Mouse (Mus musculus) forebrain, embryonic 11.5 days (tissue): ENCODE results near the gene Ank3. TPM values are rescaled to one million over a fixed set of nuclear protein-coding genes. Genes with fewer than 3 reads are reported as not detected.

Experiments
- ATAC-seq: fragments of 200-750 bp; cut with Nextera tagmentation; replicated peaks from 2 replicates; pipeline ENCODE4 v1.8.0; 2017; ENCODE audit warnings: moderate TSS enrichment; ENCODE audit not compliant: low FRiP score
- DNase-seq: peaks from one replicate; pipeline ENCODE4 v3.0.0-alpha.2; 2017; ENCODE audit warnings: low spot score
- H3K27ac ChIP-seq: fragments of 300-500 bp; sonication (generic); 2 replicates; pipeline ENCODE4 v1.5.1; 2014; ENCODE audit warnings: low read depth, low read length
- H3K27me3 ChIP-seq: fragments of 300-500 bp; sonication (generic); 2 replicates; pipeline ENCODE4 v1.6.1; 2014; ENCODE audit warnings: mild to moderate bottlenecking, low read length, mixed read lengths; ENCODE audit not compliant: control insufficient read depth, insufficient read depth
- H3K36me3 ChIP-seq: fragments of 300-500 bp; sonication (generic); 2 replicates; pipeline ENCODE4 v1.6.1; 2014; ENCODE audit warnings: mild to moderate bottlenecking, low read length, moderate library complexity, mixed read lengths; ENCODE audit not compliant: control insufficient read depth, insufficient read depth
- H3K4me1 ChIP-seq: fragments of 300-500 bp; sonication (generic); replicated peaks from 2 replicates; pipeline ENCODE4 v1.6.1; 2014; ENCODE audit warnings: low read length, mixed read lengths; ENCODE audit not compliant: control insufficient read depth, insufficient read depth
- H3K4me2 ChIP-seq: fragments of 300-500 bp; sonication (generic); 2 replicates; pipeline ENCODE4 v1.6.1; 2014; ENCODE audit warnings: low read depth, mild to moderate bottlenecking, low read length, moderate library complexity, mixed read lengths; ENCODE audit not compliant: severe bottlenecking
- H3K4me3 ChIP-seq: fragments of 300-500 bp; sonication (generic); 2 replicates; pipeline ENCODE4 v1.5.1; 2014; ENCODE audit warnings: low read depth, low read length
- H3K9ac ChIP-seq: fragments of 300-500 bp; sonication (generic); 2 replicates; pipeline ENCODE4 v1.6.1; 2014; ENCODE audit warnings: low read length
- H3K9me3 ChIP-seq: fragments of 300-500 bp; sonication (generic); 2 replicates; pipeline ENCODE4 v1.6.1; 2016; ENCODE audit warnings: low read length, mixed read lengths; ENCODE audit not compliant: control insufficient read depth
- WGBS: fragments of 180-500 bp; shearing (Covaris S2); extraction: QIAGEN DNeasy Blood & Tissue Kit; methylation state at CpG from one replicate; pipeline ENCODE4 v1.1.7; 2014; 5-methylcytosine and 5-hydroxymethylcytosine counted together
- polyA plus RNA-seq: library from polyadenylated mRNA; unstranded; fragments of >200 nt; fragmentation: Nextera tagmentation; extraction: Ambion mirVana; gene quantifications from 2 replicates; pipeline ENCODE4 v1.2.1, GENCODE M21; 2014

Ank3 gene
- polyA plus RNA-seq, 1 experiment from 2014 or later, result 44.5 TPM

DNA sequence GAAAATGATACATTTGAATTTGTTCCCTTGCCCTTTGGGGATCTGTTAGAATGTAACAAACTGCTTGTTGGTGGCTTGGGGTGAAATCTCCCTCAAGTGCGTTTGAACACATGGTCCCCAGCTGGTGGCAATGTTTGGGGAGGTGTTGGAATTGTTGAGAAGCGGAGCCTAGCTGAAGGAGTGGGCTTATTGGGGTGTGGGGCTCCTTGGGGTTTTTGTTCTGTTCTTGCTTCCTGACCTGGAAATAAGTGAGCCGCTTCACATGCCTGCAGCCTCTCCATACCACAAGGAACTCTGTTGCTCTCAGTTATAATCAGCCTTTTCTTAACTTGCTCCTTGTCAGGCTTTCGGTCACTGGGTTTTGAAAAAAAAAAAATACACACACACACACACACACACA lies 73.3 kb downstream of the Ank3 start:
- no peak overlapping the region for H3K27ac ChIP-seq

GRCm38 (mm10) chr10:69476871-69477270 lies 78.3 kb downstream of the Ank3 start:
- no peak overlapping the region for H3K4me3 ChIP-seq
- H3K9ac ChIP-seq, result no peak overlapping the region
- no peaks in the 10 kb centered on the region for H3K36me3 ChIP-seq
- no peak overlapping the region for H3K27ac ChIP-seq
- no peaks in the 10 kb centered on the region for H3K27me3 ChIP-seq
- no peaks in the 10 kb centered on the region for H3K9me3 ChIP-seq
- ATAC-seq, result no peak
- H3K4me2 ChIP-seq, result no peak overlapping the region
- 29% methylated on average over 1 of the region's 1 CpGs for WGBS
- DNase-seq, result no peak
- H3K4me1 ChIP-seq, result no peaks in the 10 kb centered on the region

More for the DNA sequence above, 73.3 kb downstream of the Ank3 start:
- Histone ChIP-seq H3K4me1 (0 out of 2 replicates have a peak, but pooled peaks cover 2% of the 10 kb centered on the region), H3K27me3 (no peaks in the 10 kb centered on the region), H3K9ac (no peak overlapping the region), H3K36me3 (no peaks in the 10 kb centered on the region), H3K4me2 (no peak overlapping the region), H3K4me3 (no peak overlapping the region), H3K9me3 (no peaks in the 10 kb centered on the region)
- WGBS, result 52% methylated on average over 4 of the region's 4 CpGs
- DNase-seq (no peak), ATAC-seq (no peak)

GRCm38 (mm10) chr10:69477656-69478055 lies 79.1 kb downstream of the Ank3 start:
- no peaks in the 10 kb centered on the region for H3K9me3 ChIP-seq
- H3K4me3 ChIP-seq, result no peak overlapping the region
- no peaks in the 10 kb centered on the region for H3K4me1 ChIP-seq
- H3K4me2 ChIP-seq, result no peak overlapping the region
- no peak for ATAC-seq
- H3K9ac ChIP-seq, result no peak overlapping the region
- H3K27me3 ChIP-seq, result no peaks in the 10 kb centered on the region
- H3K27ac ChIP-seq, result no peak overlapping the region
- no peak for DNase-seq
- 84% methylated on average over 2 of the region's 2 CpGs for WGBS
- H3K36me3 ChIP-seq, result no peaks in the 10 kb centered on the region

DNA sequence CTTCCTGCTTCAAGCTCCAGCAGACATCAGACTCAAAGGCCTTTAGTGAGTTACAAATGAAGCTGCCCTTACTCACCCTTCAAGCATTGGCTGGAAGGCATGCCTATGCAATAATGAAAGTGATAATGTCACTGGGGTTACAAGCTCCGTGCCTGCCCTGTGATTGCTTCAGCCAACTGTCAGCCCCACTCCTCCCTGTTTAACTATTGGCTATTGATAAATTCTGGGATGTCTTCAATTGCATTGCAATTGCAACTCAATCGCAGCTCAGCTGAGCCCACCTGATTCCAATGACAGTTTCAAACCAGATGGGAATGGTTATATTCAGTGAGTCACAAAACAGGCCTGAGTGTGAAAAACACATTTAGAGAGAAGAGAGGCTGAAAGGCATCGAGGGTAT lies 80.3 kb downstream of the Ank3 start:
- H3K9me3 ChIP-seq, result no peaks in the 10 kb centered on the region
- WGBS, result 74% methylated on average over 3 of the region's 3 CpGs
- ATAC-seq, result no peak

GRCm38 (mm10) chr10:69485191-69485786 lies 86.7 kb downstream of the Ank3 start:
- no peak overlapping the region for H3K9ac ChIP-seq
- ATAC-seq (no peak), DNase-seq (no peak)
- WGBS, result 96% methylated on average over 6 of the region's 6 CpGs
- no peaks in the 10 kb centered on the region for H3K36me3 ChIP-seq
- no peaks in the 10 kb centered on the region for H3K9me3 ChIP-seq
- no peak overlapping the region for H3K27ac ChIP-seq
- H3K27me3 ChIP-seq, result no peaks in the 10 kb centered on the region
- H3K4me3 ChIP-seq, result no peak overlapping the region
- no peak overlapping the region for H3K4me2 ChIP-seq
- H3K4me1 ChIP-seq, result no peaks in the 10 kb centered on the region

More for the DNA sequence above, 80.3 kb downstream of the Ank3 start:
- no peaks in the 10 kb centered on the region for H3K4me1 ChIP-seq
- no peaks in the 10 kb centered on the region for H3K36me3 ChIP-seq
- DNase-seq, result no peak
- no peak overlapping the region for H3K27ac ChIP-seq
- H3K4me2 ChIP-seq, result no peak overlapping the region
- H3K4me3 ChIP-seq, result no peak overlapping the region
- no peaks in the 10 kb centered on the region for H3K27me3 ChIP-seq
- H3K9ac ChIP-seq, result no peak overlapping the region

DNA sequence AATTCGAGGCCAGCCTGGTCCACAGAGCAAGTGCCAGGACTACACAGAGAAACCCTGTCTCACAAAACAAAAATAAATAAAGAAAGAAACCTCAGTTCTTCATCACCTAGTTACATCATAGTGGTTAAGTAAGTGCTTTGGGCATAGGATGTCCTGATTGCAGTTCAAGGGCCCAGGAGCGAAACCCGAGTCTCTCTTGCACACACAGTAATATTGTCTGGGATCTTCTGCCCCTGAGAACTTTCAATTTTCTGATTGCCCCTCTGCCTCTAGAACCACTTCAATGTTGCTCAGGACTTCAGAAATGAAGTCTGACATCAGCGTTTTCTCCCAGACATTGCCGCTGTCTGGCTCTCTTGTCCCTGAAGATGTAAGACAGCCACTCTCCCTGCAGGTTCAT lies 91.6 kb downstream of the Ank3 start:
- Histone ChIP-seq H3K4me1 (no peaks in the 10 kb centered on the region), H3K4me3 (no peak overlapping the region), H3K27ac (no peak overlapping the region), H3K27me3 (no peaks in the 10 kb centered on the region), H3K9me3 (no peaks in the 10 kb centered on the region), H3K9ac (no peak overlapping the region), H3K4me2 (no peak overlapping the region), H3K36me3 (no peaks in the 10 kb centered on the region)
- 87% methylated on average over 5 of the region's 5 CpGs for WGBS
- no peak for DNase-seq
- no peak for ATAC-seq

DNA sequence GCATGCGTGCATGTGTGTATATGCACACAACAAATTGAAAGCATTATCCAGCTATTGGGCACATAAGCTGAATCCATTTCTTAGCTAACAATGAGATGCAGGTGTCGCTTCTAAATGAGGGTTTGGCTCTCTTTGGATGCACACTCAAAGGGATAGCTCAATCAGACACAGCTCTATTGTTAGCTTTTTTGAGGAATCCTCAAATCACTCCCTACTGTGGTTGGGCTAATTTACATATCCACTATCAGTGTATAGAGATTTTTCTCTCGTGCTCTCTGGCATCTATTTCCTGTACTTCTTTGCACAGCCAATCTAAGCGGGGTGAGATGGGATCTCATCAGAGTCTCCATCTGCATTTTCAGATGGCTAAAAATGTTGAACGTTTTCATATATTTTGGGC lies 93.4 kb downstream of the Ank3 start:
- Histone ChIP-seq H3K4me2 (no peak overlapping the region), H3K4me1 (no peaks in the 10 kb centered on the region), H3K9me3 (no peaks in the 10 kb centered on the region), H3K36me3 (no peaks in the 10 kb centered on the region), H3K27me3 (no peaks in the 10 kb centered on the region), H3K27ac (no peak overlapping the region), H3K4me3 (no peak overlapping the region), H3K9ac (no peak overlapping the region)
- no peak for DNase-seq
- WGBS, result 66% methylated on average over 5 of the region's 5 CpGs
- no peak for ATAC-seq

- no peak for ATAC-seq
- WGBS, result 87% methylated on average over 17 of the region's 17 CpGs
- Histone ChIP-seq H3K9ac (no peak overlapping the region), H3K27me3 (no peaks in the 10 kb centered on the region), H3K4me2 (no peak overlapping the region), H3K27ac (no peak overlapping the region), H3K4me1 (no peaks in the 10 kb centered on the region; the same call in 1 of the 2 replicates), H3K4me3 (no peak overlapping the region), H3K9me3 (no peaks in the 10 kb centered on the region), H3K36me3 (no peaks in the 10 kb centered on the region)
- no peak for DNase-seq
Measured at GRCm38 (mm10) chr10:69497382-69497781, 98.8 kb downstream of the Ank3 start.

GRCm38 (mm10) chr10:69500171-69500860 lies 101.7 kb downstream of the Ank3 start:
- H3K27ac ChIP-seq, result no peak overlapping the region
- DNase-seq (no peak), ATAC-seq (no peak)
- H3K36me3 ChIP-seq, result no peaks in the 10 kb centered on the region
- no peaks in the 10 kb centered on the region for H3K27me3 ChIP-seq
- H3K9me3 ChIP-seq, result no peaks in the 10 kb centered on the region
- no peaks in the 10 kb centered on the region; the same call in 1 of the 2 replicates for H3K4me1 ChIP-seq
- H3K9ac ChIP-seq, result no peak overlapping the region
- whole genome bisulfite sequencing, result 65% methylated on average over 11 of the region's 11 CpGs
- no peak overlapping the region for H3K4me2 ChIP-seq
- H3K4me3 ChIP-seq, result no peak overlapping the region
